Comparison of ENCODE assay signal across 9 mouse cellular contexts in genomic region chr6:114976915-114977419, GRCm38 (mm10). TPM values are rescaled to one million over a fixed set of nuclear protein-coding genes. Genes with fewer than 3 reads are reported as not detected.
DNase-seq lines count a peak whose midpoint lies in the region.
"Had no signal": no experiment of that assay in that cellular context is flagged by ENCODE, and none has a peak within 500 bp of the region (broad histone marks: within the 10 kb centered on the region; RNA-seq: fewer than 3 reads in every experiment).

No protein-coding gene starts in this region.

- no peaks in the 10 kb centered on the region for H3K4me1 ChIP-seq in midbrain, embryonic 10.5 days
- H3K4me1 ChIP-seq in hindbrain, embryonic 10.5 days (replicated peaks) = no peaks in the 10 kb centered on the region

- H3K9me3 ChIP-seq in midbrain, embryonic 10.5 days (replicated peaks) = no peaks in the 10 kb centered on the region
- H3K9me3 ChIP-seq in hindbrain, embryonic 10.5 days = no peaks in the 10 kb centered on the region

- 89% methylated on average over 7 of the region's 7 CpGs for WGBS in midbrain, embryonic 10.5 days
- 88% methylated on average over 7 of the region's 7 CpGs for WGBS in hindbrain, embryonic 10.5 days

- no peak overlapping the region for H3K27ac ChIP-seq in midbrain, embryonic 10.5 days (replicated peaks)
- H3K27ac ChIP-seq in hindbrain, embryonic 10.5 days = no peak overlapping the region

- intact Hi-C loops in left cerebral cortex, postnatal 14 days (cut with DNase I) = no loop called here

- no peak overlapping the region for H3K4me3 ChIP-seq in midbrain, embryonic 10.5 days
- H3K4me3 ChIP-seq in hindbrain, embryonic 10.5 days = no peak overlapping the region

- H3K27me3 ChIP-seq in midbrain, embryonic 10.5 days (ENCODE audit: low read depth, poor library complexity, severe bottlenecking) = peaks cover 7% of the 10 kb centered on the region; the same call in 1 of the 2 replicates
- peaks cover 13% of the 10 kb centered on the region; the same call in 1 of the 2 replicates for H3K27me3 ChIP-seq in hindbrain, embryonic 10.5 days (ENCODE audit: insufficient read depth, poor library complexity, severe bottlenecking)

- no peaks in the 10 kb centered on the region for H3K36me3 ChIP-seq in midbrain, embryonic 10.5 days
- H3K36me3 ChIP-seq in hindbrain, embryonic 10.5 days = no peaks in the 10 kb centered on the region

- DNase-seq in ovary, postnatal 36 days (ENCODE audit: low spot score) = peak; percentile 30
- DNase-seq in ovary, adult 18-20 months (ENCODE audit: low spot score) = no peak
- DNase-seq in frontal cortex, adult 2 months (ENCODE audit: extremely low spot score in 1 of 2, low spot score in 1 of 2) = peak; percentile 74 to 85
- DNase-seq in left cerebral cortex, postnatal 14 days (ENCODE audit: low spot score in 2 of 2) = peak; percentile 81 to 85
- peak; percentile 94 for DNase-seq in telencephalon, adult 2 months (ENCODE audit: low read depth, low spot score)
- DNase-seq in midbrain, embryonic 10.5 days (ENCODE audit: low spot score) = no peak
- DNase-seq in kidney, adult 18-20 months = no peak
- DNase-seq in hindbrain, embryonic 10.5 days (ENCODE audit: low spot score) = no peak
- DNase-seq: kidney, adult 8-10 months had no signal

RNA-seq across cellular contexts. Expression of gene Vgll4, which starts 7.2 kb away (rescaled TPM):
- 33.5 and 37.6 TPM in 2 replicates for polyA plus RNA-seq in frontal cortex, adult 2 months (2012; rRNA removed)
- 10 to 100 TPM; 48.0 to 53.4 TPM for total RNA-seq in left cerebral cortex, postnatal 14 days (2021)
- polyA plus RNA-seq in midbrain, embryonic 10.5 days (2016; fragmentation: Nextera tagmentation; extraction: Ambion mirVana) = 70.9 and 79.7 TPM in 2 replicates
- 73.3 and 86.6 TPM in 2 replicates for polyA plus RNA-seq in hindbrain, embryonic 10.5 days (2016; fragmentation: Nextera tagmentation; extraction: Ambion mirVana)

Comparison
In these comparisons a context has a peak if more than half of its experiments do, and no peak if none do; other contexts are left out.
1. DNase-seq: peak in ovary, postnatal 36 days (single experiment), frontal cortex, adult 2 months (2 of 2), left cerebral cortex, postnatal 14 days (2 of 2) and telencephalon, adult 2 months (single experiment); none in ovary, adult 18-20 months (single experiment), midbrain, embryonic 10.5 days (single experiment), kidney, adult 18-20 months (single experiment) and hindbrain, embryonic 10.5 days (single experiment).